ENCODE assay signal across 19 mouse cellular contexts in genomic region chr12:79241985-79242384, GRCm38 (mm10). TPM values are rescaled to one million over a fixed set of nuclear protein-coding genes. Genes with fewer than 3 reads are reported as not detected.
A peak's percentile ranks its signal among the peaks of the same experiment; 100 is the strongest.
DNase-seq lines count a peak whose midpoint lies in the region; ATAC-seq lines count a peak whose summit lies in the region.
"Had no signal": no experiment of that assay in that cellular context is flagged by ENCODE, and none has a peak within 500 bp of the region (broad histone marks: within the 10 kb centered on the region; RNA-seq: fewer than 3 reads in every experiment).

No protein-coding gene starts in this region.

- H3K4me3 ChIP-seq in heart, embryonic 11.5 days (ENCODE audit: low read depth, low read length): no peak overlapping the region
- H3K4me3 ChIP-seq in liver, embryonic 16.5 days (ENCODE audit: low read depth, low read length): no peak overlapping the region
- H3K4me3 ChIP-seq: embryonic facial prominence, embryonic 10.5 days; embryonic facial prominence, embryonic 12.5 days; forebrain, embryonic 13.5 days; forebrain, embryonic 15.5 days had no signal

- H3K9me3 ChIP-seq in heart, embryonic 11.5 days (replicated peaks; ENCODE audit: control insufficient read depth, low read length): no peaks in the 10 kb centered on the region
- no peaks in the 10 kb centered on the region for H3K9me3 ChIP-seq in liver, embryonic 16.5 days (replicated peaks; ENCODE audit: control insufficient read depth, low read length)
- H3K9me3 ChIP-seq: embryonic facial prominence, embryonic 10.5 days; embryonic facial prominence, embryonic 12.5 days; forebrain, embryonic 13.5 days; forebrain, embryonic 15.5 days had no signal

- H3K27me3 ChIP-seq in heart, embryonic 11.5 days (ENCODE audit: control insufficient read depth, insufficient read depth, low read length): no peaks in the 10 kb centered on the region
- H3K27me3 ChIP-seq in liver, embryonic 16.5 days (ENCODE audit: control insufficient read depth, insufficient read depth, low read depth, low read length): no peaks in the 10 kb centered on the region
- H3K27me3 ChIP-seq: embryonic facial prominence, embryonic 12.5 days; forebrain, embryonic 13.5 days; forebrain, embryonic 15.5 days had no signal

- peak; percentile 2 for DNase-seq in heart, adult 11 months
- DNase-seq in liver: no peak
- DNase-seq in 3T3-L1 (ENCODE audit: low read depth, low spot score): peak; percentile 25
- no peak for DNase-seq in cerebellum, postnatal 25 days
- DNase-seq: adrenal gland, adult 2 months; adrenal gland, postnatal 10 days; adrenal gland, postnatal 25 days; cerebellum, adult 11 months; cerebellum, adult 18-20 months; cerebellum, adult 8-10 months; cerebellum, adult 9-11 months; cerebellum, postnatal 14 days; forebrain, postnatal 0 days had no signal

- no peak overlapping the region for H3K9ac ChIP-seq in heart, embryonic 11.5 days (ENCODE audit: low read depth, low read length)
- no peak overlapping the region for H3K9ac ChIP-seq in liver, embryonic 16.5 days (ENCODE audit: low read depth, low read length)
- H3K9ac ChIP-seq: embryonic facial prominence, embryonic 12.5 days; forebrain, embryonic 13.5 days; forebrain, embryonic 15.5 days; forebrain, postnatal 0 days had no signal

- WGBS in heart, embryonic 11.5 days (ENCODE audit: insufficient replicate concordance): 90% methylated on average over 2 of the region's 2 CpGs
- 73% methylated on average over 2 of the region's 2 CpGs for WGBS in liver, embryonic 16.5 days (ENCODE audit: insufficient replicate concordance)

- no peak overlapping the region for H3K27ac ChIP-seq in heart, embryonic 11.5 days (ENCODE audit: low read depth, low read length)
- no peak overlapping the region for H3K27ac ChIP-seq in liver, embryonic 16.5 days (ENCODE audit: low read length)
- H3K27ac ChIP-seq: embryonic facial prominence, embryonic 10.5 days; embryonic facial prominence, embryonic 12.5 days; forebrain, embryonic 13.5 days; forebrain, embryonic 15.5 days had no signal

- peaks cover 17% of the 10 kb centered on the region for H3K36me3 ChIP-seq in heart, embryonic 11.5 days (ENCODE audit: control insufficient read depth, insufficient read depth, low read length)
- peaks cover 16% of the 10 kb centered on the region for H3K36me3 ChIP-seq in liver, embryonic 16.5 days (ENCODE audit: control insufficient read depth, insufficient read depth)

- no peaks in the 10 kb centered on the region for H3K4me1 ChIP-seq in heart, embryonic 11.5 days (ENCODE audit: control insufficient read depth, insufficient read depth, low read length)
- no peaks in the 10 kb centered on the region for H3K4me1 ChIP-seq in liver, embryonic 16.5 days (ENCODE audit: control insufficient read depth, low read depth, low read length)
- H3K4me1 ChIP-seq: embryonic facial prominence, embryonic 10.5 days; embryonic facial prominence, embryonic 12.5 days; forebrain, embryonic 13.5 days; forebrain, embryonic 15.5 days had no signal

- no peak for ATAC-seq in heart, embryonic 11.5 days (replicated peaks; ENCODE audit: insufficient number of reproducible peaks, low FRiP score, low TSS enrichment)
- peak; percentile 69 for ATAC-seq in liver, embryonic 16.5 days (ENCODE audit: low read depth)
- ATAC-seq: forebrain, embryonic 13.5 days; forebrain, embryonic 15.5 days; forebrain, postnatal 0 days had no signal

- H3K4me2 ChIP-seq in heart, embryonic 11.5 days: no peak overlapping the region
- H3K4me2 ChIP-seq in liver, embryonic 16.5 days (ENCODE audit: low read depth, low read length): no peak overlapping the region
- H3K4me2 ChIP-seq: embryonic facial prominence, embryonic 12.5 days; forebrain, embryonic 13.5 days; forebrain, embryonic 15.5 days had no signal

RNA-seq across cellular contexts. Expression of gene Rdh12, which starts 33.3 kb away (rescaled TPM):
- polyA plus RNA-seq in heart, embryonic 11.5 days (2014; fragmentation: Nextera tagmentation; extraction: Ambion mirVana): 0.34 and 0.58 TPM in 2 replicates
- 1.5 and 2.0 TPM in 2 replicates for polyA plus RNA-seq in liver, embryonic 16.5 days (2015; fragmentation: Nextera tagmentation; extraction: Ambion mirVana)

RNA-seq across cellular contexts. Expression of gene Rdh11, which starts 49.9 kb away (rescaled TPM):
- 17.7 and 18.4 TPM in 2 replicates for polyA plus RNA-seq in heart, embryonic 11.5 days (2014; fragmentation: Nextera tagmentation; extraction: Ambion mirVana)
- 23.2 and 24.7 TPM in 2 replicates for polyA plus RNA-seq in liver, embryonic 16.5 days (2015; fragmentation: Nextera tagmentation; extraction: Ambion mirVana)

RNA-seq across cellular contexts. Expression of gene Zfyve26, which starts 54.1 kb away (rescaled TPM):
- polyA plus RNA-seq in heart, embryonic 11.5 days (2014; fragmentation: Nextera tagmentation; extraction: Ambion mirVana): 11.5 and 13.7 TPM in 2 replicates
- polyA plus RNA-seq in liver, embryonic 16.5 days (2015; fragmentation: Nextera tagmentation; extraction: Ambion mirVana): 10.3 and 10.7 TPM in 2 replicates

RNA-seq across cellular contexts. Expression of gene Rad51b, which starts 55.1 kb away (rescaled TPM):
- polyA plus RNA-seq in heart, embryonic 11.5 days (2014; fragmentation: Nextera tagmentation; extraction: Ambion mirVana): 5.1 and 6.4 TPM in 2 replicates
- polyA plus RNA-seq in liver, embryonic 16.5 days (2015; fragmentation: Nextera tagmentation; extraction: Ambion mirVana): 4.4 and 4.8 TPM in 2 replicates

Comparison
In these comparisons a context has a peak if more than half of its experiments do, and no peak if none do; other contexts are left out.
1. DNase-seq: peak in heart, adult 11 months (single experiment) and 3T3-L1 (single experiment); none in liver (single experiment) and cerebellum, postnatal 25 days (0 of 2).